Mouse (Mus musculus): ENCODE results near the gene Ush2a.

- TF ChIP-seq CTCF (conservative IDR thresholded peaks at IDR 0.05; ENCODE audit: insufficient read depth, insufficient read length, low read depth, low read length): no peak
- TF ChIP-seq POLR2A (IDR thresholded peaks at IDR 0.05; ENCODE audit: low read depth, low read length): no peak
These were observed 446.9 kb downstream of the Ush2a start for GRCm38 (mm10) chr1:188708694-188709093.

Data from kidney, adult 2 months (tissue).